Mouse (Mus musculus) brain, embryonic 14.5 days (tissue): Measurements from ENCODE around the gene Nr2e3.

Source experiments
- CTCF ChIP-seq: fragments of 200-500 bp; IDR thresholded peaks from 2 replicates; pipeline ENCODE4 v1.5.1; 2012; ENCODE audit warnings: inconsistent platforms, mild to moderate bottlenecking, moderate library complexity, borderline replicate concordance; ENCODE audit not compliant: insufficient read depth, insufficient read length; ENCODE audit errors: extremely low read depth
- POLR2A ChIP-seq: fragments of 200-500 bp; IDR thresholded peaks from 2 replicates; pipeline ENCODE4 v1.6.1; 2012; ENCODE audit warnings: mild to moderate bottlenecking, inconsistent platforms, borderline replicate concordance; ENCODE audit not compliant: poor library complexity, insufficient read depth, insufficient read length, severe bottlenecking; ENCODE audit errors: extremely low read depth

DNA sequence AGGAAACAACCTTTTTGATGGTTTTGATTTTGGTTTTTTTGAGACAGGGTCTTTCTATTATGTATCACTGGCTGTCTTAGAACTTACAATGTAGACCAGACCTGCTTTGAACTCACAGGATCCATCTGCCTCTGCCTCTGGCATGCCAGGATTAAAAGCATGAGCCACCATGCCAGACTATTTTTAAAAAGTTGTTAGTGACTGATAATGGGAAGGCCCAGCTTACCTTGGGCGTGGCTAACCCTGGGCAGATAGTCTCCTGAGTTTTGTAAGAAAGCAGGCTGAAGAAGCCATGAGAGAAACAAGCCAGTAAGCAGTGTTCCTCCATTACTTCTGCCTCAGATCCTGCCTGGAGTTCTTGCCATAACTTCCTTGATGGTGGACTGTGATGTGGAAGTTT is 57.1 kb downstream of the Nr2e3 start:
- TF ChIP-seq CTCF = no peak
- no peak for TF ChIP-seq POLR2A
